Mouse (Mus musculus): ENCODE data around the gene Ghdc. TPM values are rescaled to one million over a fixed set of nuclear protein-coding genes. Genes with fewer than 3 reads are reported as not detected.
"Not testable (repeated sequence)": the region's sequence is repeated elsewhere in the genome, so short reads cannot be mapped to it uniquely, and the experiment has no call there.

Gene Ghdc
- polyA plus RNA-seq (2017; shearing (Covaris generic)): 1 to 10 TPM; 3.2 to 5.3 TPM

- peak; percentile 95 for ATAC-seq
Measured at GRCm38 (mm10) chr11:100770646-100771408, at the start of gene Ghdc. Ghdc (minus strand) TSS chr11:100770957.

- ATAC-seq: no peak
Measured at GRCm38 (mm10) chr11:100820047-100820446, 49.3 kb upstream of the Ghdc start.

- no peak for ATAC-seq
Measured at GRCm38 (mm10) chr11:100819626-100820025, 48.9 kb upstream of the Ghdc start.

GRCm38 (mm10) chr11:100819048-100819447 lies 48.3 kb upstream of the Ghdc start:
- ATAC-seq: no peak

GRCm38 (mm10) chr11:100818359-100819012 lies 47.7 kb upstream of the Ghdc start:
- ATAC-seq: peak; percentile 34

GRCm38 (mm10) chr11:100817311-100817710 lies 46.6 kb upstream of the Ghdc start:
- no peak for ATAC-seq

- no peak for ATAC-seq
Measured at GRCm38 (mm10) chr11:100816801-100817200, 46.0 kb upstream of the Ghdc start.

- ATAC-seq: no peak
Measured at GRCm38 (mm10) chr11:100816342-100816741, 45.6 kb upstream of the Ghdc start.

GRCm38 (mm10) chr11:100814498-100814897 lies 43.7 kb upstream of the Ghdc start:
- ATAC-seq: peak; percentile 81

- ATAC-seq: no peak
Measured at GRCm38 (mm10) chr11:100811132-100811531, 40.4 kb upstream of the Ghdc start.

GRCm38 (mm10) chr11:100810516-100810915 lies 39.8 kb upstream of the Ghdc start:
- no peak for ATAC-seq

GRCm38 (mm10) chr11:100806380-100807305 lies 35.9 kb upstream of the Ghdc start:
- no peak for ATAC-seq

GRCm38 (mm10) chr11:100805535-100805934 lies 34.8 kb upstream of the Ghdc start:
- no peak for ATAC-seq

- ATAC-seq: peak; percentile 83
Measured at GRCm38 (mm10) chr11:100804409-100804808, 33.7 kb upstream of the Ghdc start.

GRCm38 (mm10) chr11:100799426-100799825 lies 28.7 kb upstream of the Ghdc start:
- no peak for ATAC-seq

- no peak for ATAC-seq
Measured at GRCm38 (mm10) chr11:100796585-100796984, 25.8 kb upstream of the Ghdc start.

GRCm38 (mm10) chr11:100795386-100795785 lies 24.6 kb upstream of the Ghdc start:
- ATAC-seq: no peak

GRCm38 (mm10) chr11:100791457-100792049 lies 20.8 kb upstream of the Ghdc start:
- no peak for ATAC-seq

- not testable (repeated sequence) for ATAC-seq
Measured at GRCm38 (mm10) chr11:100790644-100791043, 19.9 kb upstream of the Ghdc start.

- no peak for ATAC-seq
Measured at GRCm38 (mm10) chr11:100789702-100790101, 18.9 kb upstream of the Ghdc start.

- ATAC-seq: no peak
Measured at GRCm38 (mm10) chr11:100785774-100786173, 15.0 kb upstream of the Ghdc start.

GRCm38 (mm10) chr11:100784286-100784685 lies 13.5 kb upstream of the Ghdc start:
- ATAC-seq: no peak

- no peak for ATAC-seq
Measured at GRCm38 (mm10) chr11:100782568-100782967, 11.8 kb upstream of the Ghdc start.
